Mouse (Mus musculus) adrenal gland, adult 10 weeks (tissue): ENCODE results near the gene Psme3. TPM values are rescaled to one million over a fixed set of nuclear protein-coding genes. Genes with fewer than 3 reads are reported as not detected.

Experiments
- polyA plus RNA-seq: library from polyadenylated mRNA; stranded (reverse); fragments of 350-450 nt; fragmentation: Illumina TruSeq; extraction: RNeasy Lipid Tissue Mini Kit (QIAGEN cat#74804); gene quantifications from one replicate; pipeline ENCODE4 v1.2.3, GENCODE M21; 2014; ENCODE audit warnings: low read depth, low replicate concordance

The Psme3 gene
- 268 TPM for polyA plus RNA-seq

GRCm38 (mm10) chr11:101315665-101316500 is at the start of gene Psme3:
Psme3 (plus strand) TSS chr11:101316213.

GRCm38 (mm10) chr11:101278223-101279192 is 37.5 kb upstream of the Psme3 start, which contains the start of the genes Cntd1 and Coa3:
Cntd1 (plus strand) TSS chr11:101279012.
Coa3 (minus strand) TSS chr11:101279114.

GRCm38 (mm10) chr11:101302004-101302798 is 13.8 kb upstream of the Psme3 start, which contains the start of gene Becn1:
Becn1 (minus strand) TSS chr11:101302286.

GRCm38 (mm10) chr11:101324763-101325162 is 8.8 kb downstream of the Psme3 start, which contains the start of gene Aoc2:
Aoc2 (plus strand) TSS chr11:101325063.

GRCm38 (mm10) chr11:101330371-101330924 is 14.4 kb downstream of the Psme3 start, which contains the start of gene Aoc3:
Aoc3 (plus strand) TSS chr11:101330605.

GRCm38 (mm10) chr11:101367326-101367935 is 51.4 kb downstream of the Psme3 start, which contains the start of gene G6pc:
G6pc (plus strand) TSS chr11:101367561.

Other genes starting within 250 kb of the Psme3 start
- 0.76 TPM for gene Naglu, start 246.2 kb upstream of the Psme3 start, polyA plus RNA-seq
- not detected for gene Hsd17b1, start 237.8 kb upstream of the Psme3 start, polyA plus RNA-seq
- 5.5 TPM for gene Coasy, start 233.6 kb upstream of the Psme3 start, polyA plus RNA-seq
- 51.7 TPM for gene Mlx, start 228.9 kb upstream of the Psme3 start, polyA plus RNA-seq
- gene Psmc3ip, start 220.8 kb upstream of the Psme3 start, polyA plus RNA-seq = 4.3 TPM
- gene Retreg3, start 196.3 kb upstream of the Psme3 start, polyA plus RNA-seq = 40.1 TPM
- 3.0 TPM for gene Tubg1, start 196.3 kb upstream of the Psme3 start, polyA plus RNA-seq
- gene Tubg2, start 160.3 kb upstream of the Psme3 start, polyA plus RNA-seq = not detected
- 0.17 TPM for gene Cntnap1, start 145.7 kb upstream of the Psme3 start, polyA plus RNA-seq
- gene Plekhh3, start 144.9 kb upstream of the Psme3 start, polyA plus RNA-seq = not detected
- not detected for gene Ccr10, start 140.8 kb upstream of the Psme3 start, polyA plus RNA-seq
- 26.1 TPM for gene Ezh1, start 89.8 kb upstream of the Psme3 start, polyA plus RNA-seq
- 6.6 TPM for gene Ramp2, start 70.2 kb upstream of the Psme3 start, polyA plus RNA-seq
- 99.3 TPM for gene Vps25, start 62.5 kb upstream of the Psme3 start, polyA plus RNA-seq
- not detected for gene Wnk4, start 55.6 kb upstream of the Psme3 start, polyA plus RNA-seq
- 0.35 TPM for gene Cntd1, start 37.2 kb upstream of the Psme3 start, polyA plus RNA-seq
- 5.0 TPM for gene Coa3, start 37.1 kb upstream of the Psme3 start, polyA plus RNA-seq
- gene Becn1, start 13.9 kb upstream of the Psme3 start, polyA plus RNA-seq = 112 TPM
- not detected for gene Aoc2, start 8.8 kb downstream of the Psme3 start, polyA plus RNA-seq
- gene Aoc3, start 14.4 kb downstream of the Psme3 start, polyA plus RNA-seq = 22.7 TPM
- 0.47 TPM for gene G6pc, start 51.3 kb downstream of the Psme3 start, polyA plus RNA-seq
- 8.6 TPM for gene Aarsd1, start 101.4 kb downstream of the Psme3 start, polyA plus RNA-seq
- gene Gm27029, start 108.6 kb downstream of the Psme3 start, polyA plus RNA-seq = not detected
- gene Rundc1, start 108.9 kb downstream of the Psme3 start, polyA plus RNA-seq = 5.1 TPM
- gene Ptges3l, start 109.1 kb downstream of the Psme3 start, polyA plus RNA-seq = 2.7 TPM
- gene Rpl27, start 126.1 kb downstream of the Psme3 start, polyA plus RNA-seq = 55.5 TPM
- 3.5 TPM for gene Ifi35, start 132.2 kb downstream of the Psme3 start, polyA plus RNA-seq
- gene Rnd2, start 148.8 kb downstream of the Psme3 start, polyA plus RNA-seq = 6.2 TPM
- gene Vat1, start 150.0 kb downstream of the Psme3 start, polyA plus RNA-seq = 5.2 TPM
- 3.9 TPM for gene Brca1, start 235.7 kb downstream of the Psme3 start, polyA plus RNA-seq
- 196 TPM for gene Nbr1, start 235.9 kb downstream of the Psme3 start, polyA plus RNA-seq